Mouse (Mus musculus): ENCODE data around the gene Coa7. TPM values are rescaled to one million over a fixed set of nuclear protein-coding genes. Genes with fewer than 3 reads are reported as not detected.
"Not testable (repeated sequence)": the region's sequence is repeated elsewhere in the genome, so short reads cannot be mapped to it uniquely, and the experiment has no call there.

Coa7 gene
- total RNA-seq, 4 experiments from 2014 or later: 20.9 to 29.8 (median 24.8) TPM

GRCm38 (mm10) chr4:108339277-108339690, 11.3 kb downstream of the Coa7 start:
- peak; percentile 49 to 58 for DNase-seq (ENCODE audit: low spot score in 2 of 2)

GRCm38 (mm10) chr4:108344631-108345083, 16.7 kb downstream of the Coa7 start:
- DNase-seq (ENCODE audit: low spot score in 2 of 2): no peak

GRCm38 (mm10) chr4:108345826-108346225, 17.9 kb downstream of the Coa7 start:
- DNase-seq (ENCODE audit: low spot score in 2 of 2): no peak

- DNase-seq (ENCODE audit: low spot score in 2 of 2): no peak
Observed at GRCm38 (mm10) chr4:108347111-108347510, 19.2 kb downstream of the Coa7 start.

GRCm38 (mm10) chr4:108348256-108348875, 20.4 kb downstream of the Coa7 start:
- DNase-seq (ENCODE audit: low spot score in 2 of 2): no peak

GRCm38 (mm10) chr4:108349064-108349463, 21.1 kb downstream of the Coa7 start:
- no peak for DNase-seq (ENCODE audit: low spot score in 2 of 2)

- no peak for DNase-seq (ENCODE audit: low spot score in 2 of 2)
Observed at GRCm38 (mm10) chr4:108349836-108350547, 22.1 kb downstream of the Coa7 start.

- no peak for DNase-seq (ENCODE audit: low spot score in 2 of 2)
Observed at GRCm38 (mm10) chr4:108350819-108351218, 22.9 kb downstream of the Coa7 start.

- not testable (repeated sequence) for DNase-seq (ENCODE audit: low spot score in 2 of 2)
Observed at GRCm38 (mm10) chr4:108353591-108353990, 25.7 kb downstream of the Coa7 start.

GRCm38 (mm10) chr4:108357458-108357857, 29.5 kb downstream of the Coa7 start:
- no peak for DNase-seq (ENCODE audit: low spot score in 2 of 2)

- no peak for DNase-seq (ENCODE audit: low spot score in 2 of 2)
Observed at GRCm38 (mm10) chr4:108358498-108358897, 30.6 kb downstream of the Coa7 start.

- peak in 1 of 2 experiments; percentile 38 for DNase-seq (ENCODE audit: low spot score in 2 of 2)
Observed at GRCm38 (mm10) chr4:108360136-108361055, 32.5 kb downstream of the Coa7 start.

- DNase-seq (ENCODE audit: low spot score in 2 of 2): no peak
Observed at GRCm38 (mm10) chr4:108362321-108363261, 34.7 kb downstream of the Coa7 start.

GRCm38 (mm10) chr4:108363355-108364110, 35.6 kb downstream of the Coa7 start:
- DNase-seq (ENCODE audit: low spot score in 2 of 2): no peak

GRCm38 (mm10) chr4:108364111-108364476, 36.2 kb downstream of the Coa7 start:
- no peak for DNase-seq (ENCODE audit: low spot score in 2 of 2)

GRCm38 (mm10) chr4:108369254-108369653, 41.3 kb downstream of the Coa7 start:
- no peak for DNase-seq (ENCODE audit: low spot score in 2 of 2)

GRCm38 (mm10) chr4:108370409-108370808, 42.5 kb downstream of the Coa7 start:
- DNase-seq (ENCODE audit: low spot score in 2 of 2): no peak

- no peak for DNase-seq (ENCODE audit: low spot score in 2 of 2)
Observed at GRCm38 (mm10) chr4:108371421-108371820, 43.5 kb downstream of the Coa7 start.

GRCm38 (mm10) chr4:108372166-108372565, 44.2 kb downstream of the Coa7 start:
- no peak for DNase-seq (ENCODE audit: low spot score in 2 of 2)

- no peak for DNase-seq (ENCODE audit: low spot score in 2 of 2)
Observed at GRCm38 (mm10) chr4:108379476-108379875, 51.5 kb downstream of the Coa7 start.
